In genomic region chr19:23507256-23507851, GRCm38 (mm10) we compare ENCODE assay signal across 10 mouse cellular contexts. TPM values are rescaled to one million over a fixed set of nuclear protein-coding genes. Genes with fewer than 3 reads are reported as not detected.
DNase-seq lines count a peak whose midpoint lies in the region; ATAC-seq and TF ChIP-seq lines count a peak whose summit lies in the region.
"Had no signal": no experiment of that assay in that cellular context is flagged by ENCODE, and none has a peak within 500 bp of the region (broad histone marks: within the 10 kb centered on the region; RNA-seq: fewer than 3 reads in every experiment).

No protein-coding gene starts in this region.

- no peak overlapping the region for H3K27ac ChIP-seq in heart, embryonic 11.5 days (ENCODE audit: low read depth, low read length)
- no peak overlapping the region for H3K27ac ChIP-seq in heart, adult 2 months
- H3K27ac ChIP-seq in forebrain, postnatal 0 days (ENCODE audit: low read depth, low read length), result peak overlapping the region; percentile 15
- H3K27ac ChIP-seq in midbrain, embryonic 14.5 days (replicated peaks; ENCODE audit: low read depth, low read length), result peak overlapping the region; percentile 77
- no peak overlapping the region for H3K27ac ChIP-seq in lung, postnatal 0 days (ENCODE audit: low read length)

- H3K4me3 ChIP-seq in heart, embryonic 11.5 days (ENCODE audit: low read depth, low read length), result no peak overlapping the region
- no peak overlapping the region for H3K4me3 ChIP-seq in heart, adult 2 months
- H3K4me3 ChIP-seq in forebrain, postnatal 0 days (ENCODE audit: low read depth, low read length), result no peak overlapping the region
- no peak overlapping the region for H3K4me3 ChIP-seq in midbrain, embryonic 14.5 days (replicated peaks; ENCODE audit: low read depth, low read length)
- no peak overlapping the region for H3K4me3 ChIP-seq in lung, postnatal 0 days (ENCODE audit: low read depth, low read length)

- TF ChIP-seq POLR2A in heart, adult 2 months (IDR thresholded peaks at IDR 0.05; ENCODE audit: insufficient read depth, low read depth, low read length), result no peak

- no peak for ATAC-seq in heart, embryonic 11.5 days (replicated peaks; ENCODE audit: insufficient number of reproducible peaks, low FRiP score, low TSS enrichment)
- ATAC-seq in forebrain, postnatal 0 days, result 0 out of 2 replicates have a peak, but pooled peaks have one; percentile 8
- peak; percentile 67 for ATAC-seq in midbrain, embryonic 14.5 days (ENCODE audit: low FRiP score, low TSS enrichment)
- ATAC-seq in megakaryocyte-erythroid progenitor cell, adult 5-6 weeks (replicated peaks; ENCODE audit: low FRiP score, low TSS enrichment, poor library complexity, severe bottlenecking), result no peak
- ATAC-seq in lung, postnatal 0 days, result no peak

- intact Hi-C loops in heart, adult 2 months (cut with DNase I), result no loop called here

- peak overlapping the region; percentile 50 for H3K9ac ChIP-seq in heart, embryonic 11.5 days (ENCODE audit: low read depth, low read length)
- no peak overlapping the region for H3K9ac ChIP-seq in heart, adult 2 months (ENCODE audit: low read depth, low read length)
- no peak overlapping the region for H3K9ac ChIP-seq in forebrain, postnatal 0 days
- peak overlapping the region; percentile 9; the same call in 1 of the 2 replicates for H3K9ac ChIP-seq in midbrain, embryonic 14.5 days (replicated peaks; ENCODE audit: low read length)
- H3K9ac ChIP-seq in lung, postnatal 0 days (replicated peaks; ENCODE audit: low read depth), result no peak overlapping the region

- DNase-seq in heart, adult 2 months, result no peak
- DNase-seq in R1 (ENCODE audit: low read depth, low spot score), result peak; percentile 37
- peak; percentile 24 for DNase-seq in forebrain, postnatal 0 days
- peak; percentile 77 for DNase-seq in midbrain, embryonic 14.5 days
- DNase-seq in lung, postnatal 0 days (ENCODE audit: low spot score), result no peak
- no peak for DNase-seq in right cerebral cortex, adult 18-20 months
- DNase-seq: cerebellum, adult 9-10 months had no signal

- H3K4me1 ChIP-seq in heart, embryonic 11.5 days (ENCODE audit: control insufficient read depth, insufficient read depth, low read length), result no peaks in the 10 kb centered on the region
- no peaks in the 10 kb centered on the region; the same call in 1 of the 2 replicates for H3K4me1 ChIP-seq in heart, adult 2 months (ENCODE audit: control insufficient read depth, insufficient read depth, low read length)
- H3K4me1 ChIP-seq in forebrain, postnatal 0 days (ENCODE audit: insufficient read depth), result no peaks in the 10 kb centered on the region
- H3K4me1 ChIP-seq in midbrain, embryonic 14.5 days (ENCODE audit: control insufficient read depth, insufficient read depth, low read length), result peaks cover 18% of the 10 kb centered on the region
- no peaks in the 10 kb centered on the region for H3K4me1 ChIP-seq in lung, postnatal 0 days (ENCODE audit: insufficient read depth, low read depth, low read length)

- no peaks in the 10 kb centered on the region for H3K36me3 ChIP-seq in heart, embryonic 11.5 days (ENCODE audit: control insufficient read depth, insufficient read depth, low read length)
- H3K36me3 ChIP-seq in heart, adult 2 months (ENCODE audit: control insufficient read depth, insufficient read depth, low read length), result no peaks in the 10 kb centered on the region
- H3K36me3 ChIP-seq in forebrain, postnatal 0 days (ENCODE audit: insufficient read depth), result no peaks in the 10 kb centered on the region
- no peaks in the 10 kb centered on the region for H3K36me3 ChIP-seq in midbrain, embryonic 14.5 days (ENCODE audit: control insufficient read depth, insufficient read depth, low read length)
- H3K36me3 ChIP-seq in lung, postnatal 0 days (ENCODE audit: insufficient read depth, low read length), result no peaks in the 10 kb centered on the region

- 13% methylated on average over 14 of the region's 14 CpGs for WGBS in heart, embryonic 11.5 days (ENCODE audit: insufficient replicate concordance)
- WGBS in heart, adult 2 months, result 29% methylated on average over 14 of the region's 14 CpGs
- WGBS in forebrain, postnatal 0 days, result 3% methylated on average over 14 of the region's 14 CpGs
- 8% methylated on average over 14 of the region's 14 CpGs for WGBS in midbrain, embryonic 14.5 days
- 27% methylated on average over 14 of the region's 14 CpGs for WGBS in lung, postnatal 0 days

- peak overlapping the region; percentile 51 for H3K4me2 ChIP-seq in heart, embryonic 11.5 days
- peak overlapping the region; percentile 28 for H3K4me2 ChIP-seq in forebrain, postnatal 0 days (ENCODE audit: low read depth)
- H3K4me2 ChIP-seq in midbrain, embryonic 14.5 days (ENCODE audit: low read length), result peak overlapping the region; percentile 40
- H3K4me2 ChIP-seq in lung, postnatal 0 days (replicated peaks; ENCODE audit: low read depth, low read length), result no peak overlapping the region

- H3K27me3 ChIP-seq in heart, embryonic 11.5 days (ENCODE audit: control insufficient read depth, insufficient read depth, low read length), result no peaks in the 10 kb centered on the region
- no peaks in the 10 kb centered on the region for H3K27me3 ChIP-seq in heart, adult 2 months (ENCODE audit: control insufficient read depth, insufficient read depth, low read length)
- H3K27me3 ChIP-seq in forebrain, postnatal 0 days (ENCODE audit: insufficient read depth, low read length), result no peaks in the 10 kb centered on the region
- no peaks in the 10 kb centered on the region for H3K27me3 ChIP-seq in midbrain, embryonic 14.5 days (ENCODE audit: control insufficient read depth, insufficient read depth, low read length)
- H3K27me3 ChIP-seq in lung, postnatal 0 days (replicated peaks; ENCODE audit: insufficient read depth, low read length), result no peaks in the 10 kb centered on the region

- no peaks in the 10 kb centered on the region for H3K9me3 ChIP-seq in heart, embryonic 11.5 days (replicated peaks; ENCODE audit: control insufficient read depth, low read length)
- no peaks in the 10 kb centered on the region for H3K9me3 ChIP-seq in forebrain, postnatal 0 days (ENCODE audit: low read length)
- H3K9me3 ChIP-seq in midbrain, embryonic 14.5 days (ENCODE audit: control insufficient read depth, low read length), result no peaks in the 10 kb centered on the region
- no peaks in the 10 kb centered on the region for H3K9me3 ChIP-seq in lung, postnatal 0 days (ENCODE audit: low read length)

- no peak for TF ChIP-seq EP300 in heart, adult 2 months (IDR thresholded peaks at IDR 0.05; ENCODE audit: insufficient read depth, low read depth, low read length)
- TF ChIP-seq EP300 in lung, postnatal 0 days (IDR thresholded peaks at IDR 0.05), result no peak

- TF ChIP-seq CTCF in heart, adult 2 months (IDR thresholded peaks at IDR 0.05), result no peak
- TF ChIP-seq CTCF in forebrain, postnatal 0 days (IDR thresholded peaks at IDR 0.05; ENCODE audit: low read depth), result no peak
- TF ChIP-seq CTCF in lung, postnatal 0 days (IDR thresholded peaks at IDR 0.05), result no peak

- H3K79me2 ChIP-seq in heart, adult 2 months (replicated peaks; ENCODE audit: control insufficient read depth, insufficient read depth, low read length), result no peaks in the 10 kb centered on the region

RNA-seq across cellular contexts. Expression of gene Mamdc2, which starts 59.1 kb away (rescaled TPM):
- polyA plus RNA-seq in heart, embryonic 11.5 days (2014; fragmentation: Nextera tagmentation; extraction: Ambion mirVana), result 1.5 and 1.8 TPM in 2 replicates
- total RNA-seq in heart, adult 2 months (2021), result 1 to 10 TPM; 1.8 to 2.6 TPM
- 2.4 and 3.0 TPM in 2 replicates for polyA plus RNA-seq in heart, adult 2 months (2012; rRNA removed)
- total RNA-seq in forebrain, postnatal 0 days (2014; rRNA removed), result 2.8 and 4.2 TPM in 2 replicates
- 2.1 and 2.7 TPM in 2 replicates for polyA plus RNA-seq in forebrain, postnatal 0 days (2015; fragmentation: Nextera tagmentation; extraction: Ambion mirVana)
- 1.1 and 1.5 TPM in 2 replicates for polyA plus RNA-seq in midbrain, embryonic 14.5 days (2014; fragmentation: Nextera tagmentation; extraction: Ambion mirVana)
- total RNA-seq in megakaryocyte-erythroid progenitor cell, adult 5-6 weeks (2014; fragmentation: Nextera tagmentation), result not detected in 2 replicates
- 0.53 TPM in 1 of 2 replicates, not detected in the other for total RNA-seq in megakaryocyte-erythroid progenitor cell, adult 5-6 weeks (2017)
- polyA plus RNA-seq in lung, postnatal 0 days (2015; fragmentation: Nextera tagmentation; extraction: Ambion mirVana), result 12.8 and 13.8 TPM in 2 replicates
- total RNA-seq: neutrophil, adult 5-6 weeks had no signal

Comparison
In these comparisons a context has a peak if more than half of its experiments do, and no peak if none do; other contexts are left out.
1. H3K9ac ChIP-seq: peak in heart, embryonic 11.5 days (single experiment) and midbrain, embryonic 14.5 days (single experiment); none in heart, adult 2 months (single experiment), forebrain, postnatal 0 days (single experiment) and lung, postnatal 0 days (single experiment).
2. ATAC-seq: peak in forebrain, postnatal 0 days (single experiment) and midbrain, embryonic 14.5 days (single experiment); none in heart, embryonic 11.5 days (single experiment), megakaryocyte-erythroid progenitor cell, adult 5-6 weeks (single experiment) and lung, postnatal 0 days (single experiment).
3. H3K27ac ChIP-seq: peak in forebrain, postnatal 0 days (single experiment) and midbrain, embryonic 14.5 days (single experiment); none in heart, embryonic 11.5 days (single experiment), heart, adult 2 months (single experiment) and lung, postnatal 0 days (single experiment).
4. DNase-seq: peak in R1 (single experiment), forebrain, postnatal 0 days (single experiment) and midbrain, embryonic 14.5 days (single experiment); none in heart, adult 2 months (0 of 2), lung, postnatal 0 days (single experiment) and right cerebral cortex, adult 18-20 months (single experiment).